Mouse (Mus musculus) heart, embryonic 14.5 days (tissue): ENCODE data around the gene Rpl7a. TPM values are rescaled to one million over a fixed set of nuclear protein-coding genes. Genes with fewer than 3 reads are reported as not detected.

Source experiments
- ATAC-seq: fragments of 200-750 bp; cut with Nextera tagmentation; 2 replicates; pipeline ENCODE4 v1.8.0; 2017; ENCODE audit warnings: low read depth, moderate TSS enrichment; ENCODE audit not compliant: insufficient number of reproducible peaks, insufficient read depth, low FRiP score
- H3K27ac ChIP-seq, 2 experiments: fragments of 200-500 bp in 1 of 2; fragments of 300-500 bp in 1 of 2; sonication (generic) in 1 of 2; replicated peaks in 1 of 2; 2 replicates each; pipeline ENCODE4 v1.5.1; 2012 to 2014; ENCODE audit warnings: low read depth in 2 of 2, low read length in 2 of 2, control low read depth in 1 of 2, mild to moderate bottlenecking in 1 of 2, mixed read lengths in 1 of 2; ENCODE audit not compliant: control insufficient read depth in 1 of 2, insufficient read depth in 1 of 2
- H3K27me3 ChIP-seq: fragments of 300-500 bp; sonication (generic); 2 replicates; pipeline ENCODE4 v1.6.1; 2014; ENCODE audit warnings: mild to moderate bottlenecking, low read length, control low read depth; ENCODE audit not compliant: control insufficient read depth, insufficient read depth
- H3K36me3 ChIP-seq: fragments of 300-500 bp; sonication (generic); 2 replicates; pipeline ENCODE4 v1.6.1; 2014; ENCODE audit warnings: mild to moderate bottlenecking, control low read depth, low read length, mixed read lengths; ENCODE audit not compliant: control insufficient read depth, insufficient read depth
- H3K4me1 ChIP-seq, 2 experiments: fragments of 200-500 bp in 1 of 2; fragments of 300-500 bp in 1 of 2; sonication (generic) in 1 of 2; 2 replicates each; pipeline ENCODE4 v1.6.1; 2012 to 2014; ENCODE audit warnings: low read length in 2 of 2, control low read depth in 1 of 2, mixed read lengths in 1 of 2; ENCODE audit not compliant: control insufficient read depth in 2 of 2, insufficient read depth in 2 of 2
- H3K4me2 ChIP-seq: fragments of 300-500 bp; sonication (generic); 2 replicates; pipeline ENCODE4 v1.6.1; 2014; ENCODE audit warnings: mild to moderate bottlenecking, low read length
- H3K4me3 ChIP-seq, 2 experiments: fragments of 200-500 bp in 1 of 2; fragments of 300-500 bp in 1 of 2; sonication (generic) in 1 of 2; 2 replicates each; pipeline ENCODE4 v1.5.1; 2012 to 2014; ENCODE audit warnings: low read length in 2 of 2, mild to moderate bottlenecking in 2 of 2, control low read depth in 1 of 2, low read depth in 1 of 2, moderate library complexity in 1 of 2; ENCODE audit not compliant: control insufficient read depth in 1 of 2, insufficient read depth in 1 of 2
- H3K9ac ChIP-seq: fragments of 300-500 bp; sonication (generic); 2 replicates; pipeline ENCODE4 v1.6.1; 2014; ENCODE audit warnings: mild to moderate bottlenecking, low read length
- H3K9me3 ChIP-seq: fragments of 300-500 bp; sonication (generic); 2 replicates; pipeline ENCODE4 v1.6.1; 2016; ENCODE audit warnings: low read length, control low read depth; ENCODE audit not compliant: control insufficient read depth
- WGBS: fragments of 180-500 bp; shearing (Covaris S2); extraction: QIAGEN DNeasy Blood & Tissue Kit; methylation state at CpG from one replicate; pipeline ENCODE4 v1.1.7; 2014; 5-methylcytosine and 5-hydroxymethylcytosine counted together
- polyA plus RNA-seq: library from polyadenylated mRNA; unstranded; fragments of >200 nt; fragmentation: Nextera tagmentation; extraction: Ambion mirVana; gene quantifications from 2 replicates; pipeline ENCODE4 v1.2.1, GENCODE M21; 2014

The Rpl7a gene
- polyA plus RNA-seq, 1 experiment from 2014 or later: 428 TPM

DNA sequence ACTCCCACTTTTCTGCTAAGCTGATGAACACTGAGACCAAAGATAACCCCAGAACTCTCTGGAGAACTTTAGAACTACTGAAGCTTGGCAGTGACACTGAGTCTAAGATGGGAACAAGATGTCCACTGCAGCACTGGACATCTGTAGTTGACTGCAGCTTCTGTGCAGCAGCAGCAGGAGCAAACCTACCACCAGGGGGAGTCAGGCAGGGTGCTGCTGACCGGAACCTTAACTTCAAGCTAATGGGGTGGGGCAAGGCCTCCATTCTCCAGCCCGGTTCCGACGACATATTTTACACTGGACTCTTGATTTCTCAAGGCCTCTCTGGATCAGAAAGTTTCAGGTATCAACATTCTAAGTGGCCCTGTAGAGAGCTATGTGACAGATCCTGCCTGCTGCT, 3.5 kb upstream of the Rpl7a start:
- ATAC-seq: no peak
- Histone ChIP-seq H3K36me3 (peaks cover 53% of the 10 kb centered on the region), H3K4me1 (peaks cover 9 to 34% of the 10 kb centered on the region in 2 experiments), H3K9ac (no peak overlapping the region), H3K9me3 (no peaks in the 10 kb centered on the region), H3K27me3 (no peaks in the 10 kb centered on the region), H3K4me3 (no peak overlapping the region), H3K27ac (no peak overlapping the region), H3K4me2 (no peak overlapping the region)
- 68% methylated on average over 4 of the region's 4 CpGs for WGBS

DNA sequence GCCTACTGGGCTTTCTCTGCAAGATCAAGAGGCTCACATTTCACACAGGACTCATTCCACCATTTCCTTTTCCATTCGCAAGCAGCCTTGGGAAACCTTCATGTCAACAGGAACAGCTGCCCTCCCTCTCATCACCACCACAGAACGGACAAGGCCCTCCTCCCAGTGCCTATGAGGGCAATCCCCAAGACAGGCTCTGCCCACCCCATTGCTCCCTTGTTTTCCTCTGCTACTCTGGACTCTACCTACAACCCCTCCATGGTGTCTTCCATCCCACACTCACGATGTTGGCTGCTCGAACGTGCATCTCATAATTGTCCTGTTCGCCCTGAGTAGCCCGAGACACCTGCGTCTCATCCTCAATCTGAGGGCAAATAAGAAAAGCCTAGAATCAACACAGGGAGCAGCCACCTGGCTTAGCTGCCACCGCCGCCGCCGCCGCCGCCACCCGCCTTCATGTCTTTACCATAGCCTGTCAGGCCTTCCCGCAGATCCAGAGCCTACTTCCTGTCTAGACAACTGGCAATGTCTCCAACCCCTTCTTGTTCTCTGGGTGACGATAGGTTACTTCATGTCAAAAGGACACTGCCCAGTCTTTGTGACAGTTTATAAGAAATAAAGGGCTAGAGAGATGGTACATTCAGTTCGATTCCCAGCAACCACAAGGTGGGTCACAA, 1.7 kb upstream of the Rpl7a start:
- Histone ChIP-seq H3K4me2 (peak overlapping the region; percentile 86), H3K9me3 (no peaks in the 10 kb centered on the region), H3K4me3 (peak overlapping the region; percentile 0 to 72; a peak in 1 of 4 replicates), H3K27ac (no peak overlapping the region), H3K36me3 (peaks cover 71% of the 10 kb centered on the region), H3K9ac (peak overlapping the region; percentile 90), H3K4me1 (peaks cover 11 to 29% of the 10 kb centered on the region in 2 experiments), H3K27me3 (no peaks in the 10 kb centered on the region)
- ATAC-seq: no peak
- 75% methylated on average over 18 of the region's 18 CpGs for WGBS

DNA sequence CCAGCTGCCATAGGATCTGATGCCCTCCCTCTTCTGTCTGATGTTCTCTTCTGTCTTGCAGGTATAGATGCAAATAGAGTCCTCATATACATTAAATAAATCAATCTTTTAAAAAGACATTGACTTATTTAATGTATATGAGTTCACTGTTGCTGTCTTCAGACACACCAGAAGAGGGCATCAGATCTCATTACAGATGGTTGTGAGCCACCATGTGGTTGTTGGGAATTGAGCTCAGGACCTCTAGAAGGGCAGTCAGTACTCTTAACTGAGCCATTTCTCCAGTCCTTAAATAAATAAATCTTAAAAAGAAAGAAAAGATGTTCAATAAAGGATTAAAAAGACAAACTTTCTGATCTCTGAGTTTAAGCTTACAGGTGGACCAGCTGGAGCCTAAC, 1.2 kb upstream of the Rpl7a start:
- Histone ChIP-seq H3K27me3 (no peaks in the 10 kb centered on the region), H3K4me1 (peaks cover 11 to 25% of the 10 kb centered on the region in 2 experiments), H3K36me3 (peaks cover 75% of the 10 kb centered on the region), H3K9me3 (no peaks in the 10 kb centered on the region), H3K9ac (peak overlapping the region; percentile 90), H3K27ac (peak overlapping the region in 1 of 2 experiments; percentile 86; a peak in 1 of 4 replicates), H3K4me2 (peak overlapping the region; percentile 86), H3K4me3 (peak overlapping the region; percentile 70 to 72; a peak in 3 of 4 replicates)
- ATAC-seq: no peak

DNA sequence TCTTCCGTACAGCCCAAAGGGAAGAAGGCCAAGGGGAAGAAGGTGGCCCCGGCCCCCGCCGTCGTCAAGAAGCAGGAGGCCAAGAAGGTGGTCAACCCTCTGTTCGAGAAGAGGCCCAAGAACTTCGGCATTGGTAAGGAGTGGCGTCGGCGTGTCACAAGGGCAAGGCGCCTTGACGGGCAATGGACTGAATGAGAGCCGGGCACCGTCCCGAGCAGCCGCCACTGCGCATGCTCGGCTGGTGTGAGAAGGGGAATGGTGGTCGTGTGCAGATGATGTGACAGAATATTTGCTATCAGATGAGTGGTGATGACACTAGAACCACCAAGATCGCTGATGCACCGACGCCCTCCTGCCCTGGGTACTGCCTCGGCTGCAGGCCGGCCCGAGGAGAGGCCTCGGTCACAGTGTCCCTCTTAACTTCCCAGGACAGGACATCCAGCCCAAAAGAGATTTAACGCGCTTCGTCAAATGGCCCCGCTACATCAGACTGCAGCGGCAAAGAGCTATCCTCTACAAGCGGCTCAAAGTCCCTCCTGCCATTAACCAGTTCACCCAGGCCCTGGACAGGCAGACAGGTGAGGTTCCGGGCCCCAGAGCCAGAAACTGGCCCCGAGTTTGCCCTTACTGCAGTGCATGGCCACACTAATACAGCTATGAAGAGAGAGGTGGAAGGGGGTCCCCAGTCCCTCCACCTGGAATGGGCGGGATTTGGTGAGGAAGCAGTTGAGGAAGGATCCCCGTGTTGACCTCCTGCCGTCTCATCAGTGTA, 616 bp downstream of the Rpl7a start:
- ATAC-seq: peak; percentile 27
- H3K4me2 ChIP-seq: peak overlapping the region; percentile 98
- H3K27ac ChIP-seq: peak overlapping the region; percentile 84 to 85
- H3K9ac ChIP-seq: peak overlapping the region; percentile 99
- H3K9me3 ChIP-seq: no peaks in the 10 kb centered on the region
- peaks cover 62% of the 10 kb centered on the region for H3K36me3 ChIP-seq
- H3K27me3 ChIP-seq: no peaks in the 10 kb centered on the region
- H3K4me3 ChIP-seq: peak overlapping the region; percentile 72 to 99
- under 1% methylated on average over 37 of the region's 37 CpGs for WGBS
- H3K4me1 ChIP-seq: peaks cover 16 to 35% of the 10 kb centered on the region in 2 experiments

DNA sequence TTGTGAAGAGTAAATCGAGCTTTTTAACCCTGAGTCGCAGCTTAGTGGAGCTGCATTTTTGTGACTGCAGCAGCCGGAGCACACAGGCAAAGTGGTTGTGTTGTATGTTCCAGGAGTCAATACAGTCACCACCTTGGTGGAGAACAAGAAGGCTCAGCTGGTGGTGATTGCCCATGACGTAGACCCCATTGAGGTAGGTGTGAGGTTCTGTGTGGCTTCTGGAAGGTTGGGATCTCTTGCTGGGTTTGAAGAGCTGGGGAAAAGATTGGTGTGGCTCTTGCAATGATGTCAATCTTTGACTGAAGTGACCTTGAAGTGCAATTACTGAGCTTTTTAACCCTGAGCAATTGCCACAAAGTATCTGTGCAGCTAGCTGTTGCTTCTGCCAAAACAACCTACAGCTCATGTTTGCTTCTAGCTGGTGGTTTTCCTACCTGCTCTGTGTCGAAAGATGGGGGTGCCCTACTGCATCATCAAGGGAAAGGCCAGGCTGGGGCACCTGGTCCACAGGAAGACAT, 1.7 kb downstream of the Rpl7a start:
- H3K4me2 ChIP-seq: peak overlapping the region; percentile 98
- peaks cover 22 to 41% of the 10 kb centered on the region in 2 experiments for H3K4me1 ChIP-seq
- H3K27me3 ChIP-seq: no peaks in the 10 kb centered on the region
- ATAC-seq: no peak
- H3K9ac ChIP-seq: peak overlapping the region; percentile 99
- H3K4me3 ChIP-seq: peak overlapping the region; percentile 72 to 99; a peak in 3 of 4 replicates
- H3K27ac ChIP-seq: no peak overlapping the region
- H3K9me3 ChIP-seq: no peaks in the 10 kb centered on the region
- H3K36me3 ChIP-seq: peaks cover 51% of the 10 kb centered on the region
- WGBS: 66% methylated on average over 5 of the region's 5 CpGs

DNA sequence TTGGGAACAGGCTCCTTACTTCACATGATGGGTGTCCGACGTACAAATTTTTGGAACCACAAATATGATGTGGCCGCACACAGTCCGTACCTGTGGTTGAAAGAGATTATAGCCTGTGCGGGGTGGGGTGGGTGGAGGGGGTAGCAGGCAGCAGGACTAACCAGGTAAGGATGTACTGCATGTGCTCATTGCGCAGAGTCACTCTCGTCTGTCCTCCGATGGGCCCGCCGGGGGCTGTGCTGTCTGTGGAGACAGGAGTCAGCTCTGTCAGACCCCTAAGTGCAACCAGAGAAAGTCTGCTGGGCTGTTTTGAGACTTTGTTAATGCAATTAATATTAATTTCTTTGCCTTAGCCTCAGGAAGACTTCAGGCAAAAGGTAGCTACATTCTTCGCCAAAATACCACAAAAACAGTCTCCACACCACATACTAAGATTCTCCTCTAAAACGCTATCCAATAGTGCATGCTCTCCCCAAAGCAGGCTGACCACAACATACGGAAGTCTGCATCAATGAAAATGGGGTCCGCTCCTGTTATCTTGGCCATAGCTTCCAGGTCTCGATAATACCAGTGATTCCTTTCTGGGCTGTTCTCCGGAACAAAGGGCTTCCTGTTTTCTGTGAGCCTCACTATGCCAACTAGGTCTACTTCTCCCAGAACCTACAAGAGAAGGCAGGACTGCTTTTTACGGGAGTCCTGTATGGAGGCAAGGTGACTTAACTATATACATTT, 3.0 kb downstream of the Rpl7a start:
- peaks cover 24 to 48% of the 10 kb centered on the region in 2 experiments for H3K4me1 ChIP-seq
- H3K36me3 ChIP-seq: peaks cover 48% of the 10 kb centered on the region
- no peak overlapping the region for H3K27ac ChIP-seq
- no peaks in the 10 kb centered on the region for H3K27me3 ChIP-seq
- no peak overlapping the region for H3K4me3 ChIP-seq
- ATAC-seq: no peak
- 75% methylated on average over 17 of the region's 17 CpGs for WGBS
- H3K4me2 ChIP-seq: no peak overlapping the region
- H3K9ac ChIP-seq: no peak overlapping the region
- H3K9me3 ChIP-seq: no peaks in the 10 kb centered on the region

DNA sequence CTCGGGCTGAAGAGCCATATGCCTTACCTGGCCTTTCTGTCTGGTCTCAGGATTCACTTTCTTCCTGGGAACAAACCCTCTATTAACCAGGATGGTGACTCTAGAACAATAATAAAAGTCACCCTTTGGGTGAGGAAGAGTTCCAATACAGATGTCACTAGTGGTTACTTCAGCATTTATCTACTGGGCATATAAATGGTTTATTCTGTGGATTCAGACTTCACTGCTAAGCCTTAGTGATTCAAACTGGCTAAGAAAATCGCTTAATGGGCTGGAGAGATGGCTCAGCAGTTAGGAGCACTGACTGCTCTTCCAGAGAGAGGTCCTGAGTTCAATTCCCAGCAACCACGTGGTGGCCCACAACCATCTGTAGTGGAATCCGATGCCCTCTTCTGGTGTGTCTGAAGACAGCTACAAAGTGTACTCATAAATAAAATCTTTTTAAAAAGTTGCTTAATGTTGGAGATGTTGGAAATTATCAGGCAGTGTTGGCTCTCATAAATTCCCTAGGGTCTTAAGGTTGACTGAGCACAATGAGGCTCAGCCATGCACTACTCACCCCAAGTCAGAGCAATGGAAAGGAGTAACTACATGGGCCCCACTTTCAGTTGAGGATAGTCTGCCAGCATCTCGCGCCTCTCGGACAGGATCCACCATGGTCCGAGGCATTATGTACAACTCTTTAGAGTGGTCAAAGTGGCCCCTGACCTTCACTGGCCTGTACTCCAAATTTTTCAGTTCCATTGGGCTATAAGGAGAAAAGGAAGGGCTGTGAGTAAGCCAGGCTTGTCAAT, 3.8 kb downstream of the Rpl7a start:
- H3K4me2 ChIP-seq: no peak overlapping the region
- ATAC-seq: no peak
- no peak overlapping the region for H3K4me3 ChIP-seq
- 68% methylated on average over 8 of the region's 8 CpGs for WGBS
- H3K9ac ChIP-seq: no peak overlapping the region
- no peaks in the 10 kb centered on the region for H3K27me3 ChIP-seq
- H3K9me3 ChIP-seq: no peaks in the 10 kb centered on the region
- H3K27ac ChIP-seq: no peak overlapping the region
- peaks cover 56% of the 10 kb centered on the region for H3K36me3 ChIP-seq
- H3K4me1 ChIP-seq: peaks cover 24 to 40% of the 10 kb centered on the region in 2 experiments
